Mouse (Mus musculus) liver (tissue): ENCODE data around the gene Ifih1.

Experiments used
- DNase-seq: peaks from one replicate; pipeline ENCODE4 v3.0.0-alpha.2; 2020; ENCODE audit warnings: mixed read lengths

Gene Ifih1

GRCm38 (mm10) chr2:62548104-62548503 is 98.0 kb downstream of the Ifih1 start:
- DNase-seq: no peak
